Mouse (Mus musculus) spleen, postnatal 36 days (tissue): ENCODE measurements around the gene Fam13a.
A peak's percentile ranks its signal among the peaks of the same experiment; 100 is the strongest.

ENCODE experiments used
- DNase-seq, 2 experiments: peaks; one replicate each; pipeline ENCODE4 v3.0.0; 2022; ENCODE audit warnings: low spot score in 2 of 2, mixed read lengths in 1 of 2

Gene Fam13a

GRCm38 (mm10) chr6:58999044-58999453 is 25.3 kb downstream of the Fam13a start:
- DNase-seq: peak; percentile 43 to 56

GRCm38 (mm10) chr6:58998528-58998927 is 25.8 kb downstream of the Fam13a start:
- DNase-seq: no peak

- DNase-seq: no peak
Observed at GRCm38 (mm10) chr6:58989149-58989548, 35.2 kb downstream of the Fam13a start.

GRCm38 (mm10) chr6:58988706-58989105 is 35.6 kb downstream of the Fam13a start:
- DNase-seq: no peak

GRCm38 (mm10) chr6:58987166-58987565 is 37.2 kb downstream of the Fam13a start:
- DNase-seq: no peak

- DNase-seq: no peak
Observed at GRCm38 (mm10) chr6:58985186-58985585, 39.2 kb downstream of the Fam13a start.

GRCm38 (mm10) chr6:58975249-58975648 is 49.1 kb downstream of the Fam13a start:
- DNase-seq: no peak

GRCm38 (mm10) chr6:58974428-58974827 is 49.9 kb downstream of the Fam13a start:
- DNase-seq: no peak

GRCm38 (mm10) chr6:58972873-58973272 is 51.5 kb downstream of the Fam13a start:
- DNase-seq: no peak

- no peak for DNase-seq
Observed at GRCm38 (mm10) chr6:58968272-58968671, 56.1 kb downstream of the Fam13a start.

- DNase-seq: no peak
Observed at GRCm38 (mm10) chr6:58965071-58965831, 59.1 kb downstream of the Fam13a start.

GRCm38 (mm10) chr6:58964565-58964964 is 59.8 kb downstream of the Fam13a start:
- no peak for DNase-seq

- no peak for DNase-seq
Observed at GRCm38 (mm10) chr6:58964091-58964490, 60.3 kb downstream of the Fam13a start.

GRCm38 (mm10) chr6:58962691-58963090 is 61.7 kb downstream of the Fam13a start:
- DNase-seq: no peak

- no peak for DNase-seq
Observed at GRCm38 (mm10) chr6:58960523-58960922, 63.8 kb downstream of the Fam13a start.

GRCm38 (mm10) chr6:58951128-58951992 is 73.0 kb downstream of the Fam13a start:
- no peak for DNase-seq

- no peak for DNase-seq
Observed at GRCm38 (mm10) chr6:58950410-58950809, 73.9 kb downstream of the Fam13a start.

GRCm38 (mm10) chr6:58946840-58947239 is 77.5 kb downstream of the Fam13a start:
- DNase-seq: no peak

- DNase-seq: no peak
Observed at GRCm38 (mm10) chr6:58946246-58946645, 78.1 kb downstream of the Fam13a start.

GRCm38 (mm10) chr6:58943958-58944357 is 80.4 kb downstream of the Fam13a start:
- no peak for DNase-seq

- no peak for DNase-seq
Observed at GRCm38 (mm10) chr6:58942276-58942675, 82.1 kb downstream of the Fam13a start.

GRCm38 (mm10) chr6:58937726-58938125 is 86.6 kb downstream of the Fam13a start:
- no peak for DNase-seq

- DNase-seq: no peak
Observed at GRCm38 (mm10) chr6:58934144-58934543, 90.2 kb downstream of the Fam13a start.
